Mouse (Mus musculus) MEL (cell line): ENCODE results near the gene Camta1. TPM values are rescaled to one million over a fixed set of nuclear protein-coding genes. Genes with fewer than 3 reads are reported as not detected.

Experiments
- DNase-seq: peaks from one replicate; pipeline ENCODE4 v3.0.0; 2011; ENCODE audit warnings: low read depth, low spot score
- H3K27ac ChIP-seq: 2 replicates; pipeline ENCODE4 v1.5.1; 2012; ENCODE audit warnings: low read depth, mild to moderate bottlenecking, control low read depth, low read length, moderate library complexity; ENCODE audit not compliant: control insufficient read depth
- H3K27me3 ChIP-seq, 2 experiments: fragments of 150-350 bp in 1 of 2; sonication (generic) in 1 of 2; 2 replicates each; pipeline ENCODE4 v1.6.1; 2012; ENCODE audit warnings: low read length in 2 of 2, mild to moderate bottlenecking in 2 of 2, improper control_type of control experiment in 1 of 2, moderate library complexity in 1 of 2; ENCODE audit not compliant: insufficient read depth in 2 of 2, control insufficient read depth in 1 of 2
- H3K36me3 ChIP-seq, 2 experiments: 2 replicates each; pipeline ENCODE4 v1.6.1; 2012 to 2014; ENCODE audit warnings: low read length in 2 of 2, improper control_type of control experiment in 1 of 2, inconsistent platforms in 1 of 2, mild to moderate bottlenecking in 1 of 2; ENCODE audit not compliant: insufficient read depth in 2 of 2, control insufficient read depth in 1 of 2
- H3K4me1 ChIP-seq, 2 experiments: fragments of 150-350 bp in 1 of 2; sonication (generic) in 1 of 2; 2 replicates each; pipeline ENCODE4 v1.6.1; 2012; ENCODE audit warnings: low read length in 2 of 2, improper control_type of control experiment in 1 of 2, mild to moderate bottlenecking in 1 of 2; ENCODE audit not compliant: insufficient read depth in 2 of 2, control insufficient read depth in 1 of 2
- H3K4me3 ChIP-seq, 2 experiments: fragments of 150-350 bp in 1 of 2; sonication (generic) in 1 of 2; 2 replicates each; pipeline ENCODE4 v1.5.1; 2012; ENCODE audit warnings: low read depth in 2 of 2, low read length in 2 of 2, mild to moderate bottlenecking in 2 of 2, moderate library complexity in 2 of 2, control low read depth in 1 of 2, improper control_type of control experiment in 1 of 2; ENCODE audit not compliant: control insufficient read depth in 1 of 2, insufficient read depth in 1 of 2
- H3K79me2 ChIP-seq: 2 replicates; pipeline ENCODE4 v1.6.1; 2012; ENCODE audit warnings: mild to moderate bottlenecking, low read length, moderate library complexity; ENCODE audit not compliant: control insufficient read depth, poor library complexity, insufficient read depth
- H3K9ac ChIP-seq: 2 replicates; pipeline ENCODE4 v1.6.1; 2012; ENCODE audit warnings: low read depth, mild to moderate bottlenecking, control low read depth, low read length, moderate library complexity; ENCODE audit not compliant: control insufficient read depth, poor library complexity, severe bottlenecking
- H3K9me3 ChIP-seq: fragments of 150-350 bp; sonication (generic); replicated peaks from 2 replicates; pipeline ENCODE4 v1.6.1; 2012; ENCODE audit warnings: mild to moderate bottlenecking, low read length, improper control_type of control experiment, moderate library complexity; ENCODE audit not compliant: insufficient read depth
- CHD1 ChIP-seq: IDR thresholded peaks from 2 replicates; pipeline ENCODE4 v1.6.1; 2012; ENCODE audit warnings: low read depth, mild to moderate bottlenecking, inconsistent platforms, low read length, improper control_type of control experiment
- CHD2 ChIP-seq: IDR thresholded peaks from 2 replicates; pipeline ENCODE4 v1.6.1; 2011; ENCODE audit warnings: low read length, improper control_type of control experiment
- CTCF ChIP-seq, 3 experiments: IDR thresholded peaks in 2 of 3; conservative IDR thresholded peaks in 1 of 3; 2 replicates each; pipeline ENCODE4 v1.5.1; 2011 to 2012; ENCODE audit warnings: low read length in 3 of 3, low read depth in 2 of 3, mild to moderate bottlenecking in 2 of 3, improper control_type of control experiment in 1 of 3, inconsistent platforms in 1 of 3, mixed read lengths in 1 of 3, moderate library complexity in 1 of 3; ENCODE audit not compliant: control insufficient read depth in 1 of 3, insufficient read depth in 1 of 3, poor library complexity in 1 of 3, severe bottlenecking in 1 of 3
- E2F4 ChIP-seq: IDR thresholded peaks from 2 replicates; pipeline ENCODE4 v1.6.1; 2011; ENCODE audit warnings: low read depth, low read length, improper control_type of control experiment, borderline replicate concordance
- ELF1 ChIP-seq: IDR thresholded peaks from 2 replicates; pipeline ENCODE4 v1.6.1; 2014; ENCODE audit warnings: low read depth, mild to moderate bottlenecking, inconsistent platforms, low read length, improper control_type of control experiment, moderate library complexity
- ETS1 ChIP-seq: IDR thresholded peaks from 2 replicates; pipeline ENCODE4 v1.6.1; 2012; ENCODE audit warnings: low read depth, mild to moderate bottlenecking, inconsistent platforms, low read length, improper control_type of control experiment, moderate library complexity
- JUND ChIP-seq: IDR thresholded peaks from 2 replicates; pipeline ENCODE4 v1.6.1; 2011; ENCODE audit warnings: low read depth, mild to moderate bottlenecking, improper control_type of control experiment, low read length
- KAT2A ChIP-seq: conservative IDR thresholded peaks from 2 replicates; pipeline ENCODE4 v1.6.1; 2012; ENCODE audit warnings: low read depth, low read length, improper control_type of control experiment, inconsistent platforms
- MAFK ChIP-seq: IDR thresholded peaks from 2 replicates; pipeline ENCODE4 v1.6.1; 2011; ENCODE audit warnings: low read depth, mild to moderate bottlenecking, low read length, improper control_type of control experiment, borderline replicate concordance
- NELFE ChIP-seq: IDR thresholded peaks from 2 replicates; pipeline ENCODE4 v1.6.1; 2011; ENCODE audit warnings: low read depth, low read length, improper control_type of control experiment
- POLR2AphosphoS2 ChIP-seq: IDR thresholded peaks from 2 replicates; pipeline ENCODE4 v1.6.1; 2011; ENCODE audit warnings: low read length, improper control_type of control experiment
- POLR2AphosphoS5 ChIP-seq: IDR thresholded peaks from 2 replicates; pipeline ENCODE4 v1.6.1; 2012; ENCODE audit warnings: low read depth, borderline replicate concordance, mild to moderate bottlenecking, inconsistent platforms, low read length, moderate library complexity, mixed read lengths
- TBP ChIP-seq: IDR thresholded peaks from 2 replicates; pipeline ENCODE4 v1.8.0; 2011; ENCODE audit warnings: low read depth, low read length, improper control_type of control experiment
- USF2 ChIP-seq, 2 experiments: IDR thresholded peaks; 2 replicates each; pipeline ENCODE4 v1.6.1; 2011 to 2012; ENCODE audit warnings: improper control_type of control experiment in 2 of 2, low read length in 2 of 2, borderline replicate concordance in 1 of 2, inconsistent platforms in 1 of 2, low read depth in 1 of 2, mild to moderate bottlenecking in 1 of 2; ENCODE audit not compliant: insufficient read depth in 1 of 2
- ZNF384 ChIP-seq: IDR thresholded peaks from 2 replicates; pipeline ENCODE4 v1.6.1; 2012; ENCODE audit warnings: low read depth, mild to moderate bottlenecking, inconsistent platforms, low read length, improper control_type of control experiment
- polyA plus RNA-seq, 2 experiments: library from polyadenylated mRNA; stranded (reverse) in 1 of 2; unstranded in 1 of 2; fragments of >175 nt in 1 of 2; fragments of >200 nt in 1 of 2; gene quantifications; 2 replicates each; pipeline versions ENCODE4 v1.2.1 to v1.2.4; 2012; ENCODE audit warnings: low replicate concordance in 2 of 2, low read depth in 1 of 2; ENCODE audit not compliant: insufficient read length in 2 of 2, insufficient read depth in 1 of 2, missing spikeins in 1 of 2
- total RNA-seq: library from RNA; depleted of rRNA; stranded (reverse); fragments of 300-350 nt; gene quantifications from 2 replicates; pipeline ENCODE4 v1.2.3, GENCODE M21; 2012

The Camta1 gene
- total and polyA plus RNA-seq, 3 experiments, result 28.2 to 87.5 TPM; not detected in 1

- Histone ChIP-seq H3K4me3 (no peak overlapping the region), H3K27ac (no peak overlapping the region), H3K79me2 (no peaks in the 10 kb centered on the region), H3K9ac (no peak overlapping the region), H3K4me1 (no peaks in the 10 kb centered on the region), H3K36me3 (no peaks in the 10 kb centered on the region), H3K27me3 (no peaks in the 10 kb centered on the region), H3K9me3 (no peaks in the 10 kb centered on the region)
- no peak for TF ChIP-seq ETS1
- no peak for TF ChIP-seq JUND
- no peak for DNase-seq
Measured at GRCm38 (mm10) chr4:151135491-151135890, 726.2 kb downstream of the Camta1 start.

GRCm38 (mm10) chr4:151133760-151134159 is 727.9 kb downstream of the Camta1 start:
- Histone ChIP-seq H3K27ac (no peak overlapping the region), H3K9ac (no peak overlapping the region), H3K4me3 (no peak overlapping the region), H3K27me3 (no peaks in the 10 kb centered on the region), H3K79me2 (no peaks in the 10 kb centered on the region), H3K4me1 (no peaks in the 10 kb centered on the region), H3K9me3 (no peaks in the 10 kb centered on the region), H3K36me3 (no peaks in the 10 kb centered on the region)
- TF ChIP-seq POLR2AphosphoS5, result no peak
- no peak for TF ChIP-seq CTCF (IDR thresholded peaks at IDR 0.05 in 2 of 3, conservative IDR thresholded peaks at IDR 0.05 in 1 of 3; ENCODE audit: control insufficient read depth in 1 of 3, insufficient read depth in 1 of 3, low read depth in 2 of 3, low read length in 3 of 3, poor library complexity in 1 of 3, severe bottlenecking in 1 of 3)
- TF ChIP-seq ZNF384, result no peak
- no peak for TF ChIP-seq E2F4
- no peak for TF ChIP-seq TBP
- no peak for TF ChIP-seq CHD1
- TF ChIP-seq POLR2AphosphoS2, result no peak
- no peak for TF ChIP-seq KAT2A
- TF ChIP-seq JUND, result no peak
- TF ChIP-seq ELF1, result no peak
- no peak for DNase-seq

DNA sequence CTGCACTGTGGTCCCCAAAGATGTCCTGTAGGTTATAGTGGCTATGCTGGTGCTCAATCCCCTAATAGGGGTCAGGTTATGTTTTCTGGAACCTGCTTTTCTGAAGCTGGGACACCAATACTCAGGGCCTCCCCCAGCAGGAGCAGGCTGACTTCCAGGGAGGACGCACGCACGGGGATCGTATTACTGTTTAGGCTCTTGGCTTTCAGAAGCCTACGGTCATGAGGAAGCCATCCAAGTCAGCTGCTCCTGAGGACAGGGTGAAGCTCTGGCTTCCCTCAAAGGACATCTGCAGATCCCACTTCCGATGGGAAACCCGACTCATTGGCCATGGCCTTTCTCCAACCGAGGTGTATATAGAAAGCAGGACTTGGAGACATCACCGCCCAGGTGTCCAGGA is 729.2 kb downstream of the Camta1 start:
- Histone ChIP-seq H3K36me3 (no peaks in the 10 kb centered on the region), H3K27ac (no peak overlapping the region), H3K9me3 (no peaks in the 10 kb centered on the region), H3K79me2 (no peaks in the 10 kb centered on the region), H3K4me1 (no peaks in the 10 kb centered on the region), H3K27me3 (no peaks in the 10 kb centered on the region), H3K4me3 (no peak overlapping the region), H3K9ac (no peak overlapping the region)
- no peak for DNase-seq
- TF ChIP-seq E2F4 (no peak), USF2 (IDR thresholded peaks at IDR 0.05; ENCODE audit: borderline replicate concordance in 1 of 2, insufficient read depth in 1 of 2, low read depth in 1 of 2, low read length in 2 of 2) (no peak), MAFK (no peak), NELFE (no peak), CHD2 (no peak)
- TF ChIP-seq, all 39 proteins: peak for 0
